7 mouse cellular contexts compared by ENCODE assay signal in genomic region chr16:11418183-11418588, GRCm38 (mm10).
DNase-seq lines count a peak whose midpoint lies in the region; ATAC-seq and TF ChIP-seq lines count a peak whose summit lies in the region.

No protein-coding gene starts in this region.

- no peak overlapping the region for H3K9ac ChIP-seq in lung, postnatal 0 days (replicated peaks; ENCODE audit: low read depth)

- peak; percentile 95 for TF ChIP-seq CTCF in lung, postnatal 0 days (IDR thresholded peaks at IDR 0.05)

- H3K27me3 ChIP-seq in lung, postnatal 0 days (replicated peaks; ENCODE audit: insufficient read depth, low read length): no peaks in the 10 kb centered on the region

- 16% methylated on average over 7 of the region's 7 CpGs for WGBS in lung, postnatal 0 days

- no peak overlapping the region for H3K27ac ChIP-seq in lung, postnatal 0 days (ENCODE audit: low read length)

- H3K36me3 ChIP-seq in lung, postnatal 0 days (ENCODE audit: insufficient read depth, low read length): no peaks in the 10 kb centered on the region

- H3K9me3 ChIP-seq in lung, postnatal 0 days (ENCODE audit: low read length): no peaks in the 10 kb centered on the region

- no peak for TF ChIP-seq EP300 in lung, postnatal 0 days (IDR thresholded peaks at IDR 0.05)

- DNase-seq in CD8-positive naive resting alpha-beta T cell, adult 2 months (ENCODE audit: low read depth in 2 of 2, low spot score in 2 of 2): peak; percentile 19 to 53
- DNase-seq in NIH3T3 (ENCODE audit: low read depth): peak; percentile 81
- DNase-seq in cerebellum, postnatal 14 days: peak; percentile 65 to 75
- peak; percentile 74 for DNase-seq in kidney, postnatal 14 days
- peak; percentile 85 for DNase-seq in lung, postnatal 0 days (ENCODE audit: low spot score)
- peak; percentile 39 for DNase-seq in retina, adult 2 months (ENCODE audit: low read depth, low spot score)

- no peak overlapping the region for H3K4me2 ChIP-seq in lung, postnatal 0 days (replicated peaks; ENCODE audit: low read depth, low read length)

- H3K4me1 ChIP-seq in lung, postnatal 0 days (ENCODE audit: insufficient read depth, low read depth, low read length): no peaks in the 10 kb centered on the region

- no peak overlapping the region for H3K4me3 ChIP-seq in lung, postnatal 0 days (ENCODE audit: low read depth, low read length)

- peak; percentile 80 for ATAC-seq in granulocyte monocyte progenitor cell, adult 5-6 weeks (replicated peaks; ENCODE audit: poor library complexity, severe bottlenecking)
- ATAC-seq in lung, postnatal 0 days: peak; percentile 68
